Mouse (Mus musculus) urinary bladder, adult 18-20 months (tissue): ENCODE measurements around the gene Ensa.
A peak's percentile ranks its signal among the peaks of the same experiment; 100 is the strongest.
"Not testable (repeated sequence)": the region's sequence is repeated elsewhere in the genome, so short reads cannot be mapped to it uniquely, and the experiment has no call there.

Experiments used
- DNase-seq, 2 experiments: peaks; one replicate each; pipeline ENCODE4 v3.0.0; 2022; ENCODE audit warnings: low spot score in 2 of 2, mixed read lengths in 2 of 2

The Ensa gene

GRCm38 (mm10) chr3:95643097-95643496, 18.3 kb downstream of the Ensa start:
- DNase-seq, result no peak

DNA sequence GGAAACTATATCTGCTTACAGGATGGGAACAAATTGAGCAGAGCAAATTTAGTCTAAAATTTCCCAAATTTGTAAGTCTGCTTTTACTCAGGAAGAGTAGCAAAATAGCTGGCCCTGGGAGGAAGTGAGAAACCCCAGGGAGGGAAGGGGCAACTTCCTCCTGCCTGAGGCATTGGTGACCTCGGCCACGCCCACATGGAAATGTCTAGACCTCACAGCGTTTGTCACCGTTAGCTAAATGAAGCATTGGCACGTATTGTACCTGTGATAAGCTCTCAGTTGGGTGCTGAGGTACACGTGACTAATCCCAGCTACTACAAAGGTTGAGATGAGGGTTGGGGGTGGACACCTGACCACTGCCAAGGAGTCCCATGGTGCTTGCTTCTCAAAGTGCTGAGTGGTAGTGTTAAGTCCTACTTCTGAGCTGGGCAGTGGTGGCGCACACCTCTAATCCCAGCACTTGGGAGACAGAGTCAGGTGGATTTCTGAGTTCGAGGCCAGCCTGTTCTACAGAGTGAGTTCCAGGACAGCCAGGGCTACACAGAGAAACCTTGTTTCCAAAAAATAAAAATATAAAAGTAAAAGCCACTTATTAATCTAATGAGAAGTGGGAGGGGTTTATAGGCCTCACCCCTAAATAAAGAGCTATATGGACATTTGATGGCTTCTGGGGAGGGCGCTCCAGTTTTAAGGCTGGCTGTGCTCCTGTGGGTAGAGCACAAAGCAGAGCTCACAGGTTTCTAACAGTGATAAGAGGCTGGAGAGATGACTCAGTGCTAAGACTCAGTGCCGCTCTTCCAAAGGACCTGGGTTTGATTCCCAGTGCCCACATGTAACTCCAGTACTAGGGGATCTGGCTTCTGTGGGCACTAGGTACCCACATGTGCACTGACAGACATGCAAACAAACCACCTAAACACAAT, 20.8 kb downstream of the Ensa start:
- no peak for DNase-seq

GRCm38 (mm10) chr3:95648016-95648415, 23.2 kb downstream of the Ensa start:
- no peak for DNase-seq

- DNase-seq, result no peak
Observed at GRCm38 (mm10) chr3:95650276-95651032, 25.7 kb downstream of the Ensa start.

GRCm38 (mm10) chr3:95651033-95651373, 26.2 kb downstream of the Ensa start:
- DNase-seq, result no peak

DNA sequence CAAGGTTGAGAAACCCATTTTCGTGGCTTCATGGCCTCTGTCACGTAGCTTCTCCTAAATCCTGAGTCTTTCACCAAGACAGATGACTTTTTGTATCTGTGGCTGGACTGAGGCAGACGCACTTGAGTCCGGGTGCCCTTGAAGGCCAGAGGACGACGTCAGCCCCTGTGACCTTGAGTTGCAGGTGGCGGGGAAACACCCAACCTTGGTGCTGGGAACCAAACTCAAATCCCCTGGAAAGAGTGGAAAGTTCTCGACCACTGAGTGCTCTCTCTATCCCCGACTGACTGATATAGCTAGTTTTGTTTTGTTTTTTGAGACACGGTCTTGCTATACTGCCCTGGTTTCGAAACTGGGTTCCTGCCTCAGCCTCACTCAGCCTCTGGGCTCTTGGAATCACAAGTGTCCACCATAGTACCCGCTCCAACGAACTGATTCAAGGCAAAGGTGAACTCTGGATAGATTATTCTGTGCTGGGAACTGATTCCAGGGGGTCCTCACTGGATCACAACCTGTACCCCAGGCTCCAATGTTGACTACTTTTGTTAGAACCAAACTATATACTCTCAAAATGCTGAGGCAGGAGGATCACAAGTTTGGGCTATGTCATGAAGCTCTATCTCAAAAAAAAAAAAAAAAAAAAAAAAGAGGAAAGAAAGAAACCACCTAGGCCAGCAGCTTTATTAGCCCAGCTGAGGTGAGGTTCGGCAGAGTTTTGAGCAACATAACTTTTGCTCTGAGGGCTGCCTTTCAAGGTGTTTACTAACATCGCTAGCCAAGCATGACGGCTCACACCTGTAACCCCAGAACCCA, 26.8 kb downstream of the Ensa start:
- DNase-seq, result no peak

GRCm38 (mm10) chr3:95652204-95652811, 27.5 kb downstream of the Ensa start:
- DNase-seq, result no peak

DNA sequence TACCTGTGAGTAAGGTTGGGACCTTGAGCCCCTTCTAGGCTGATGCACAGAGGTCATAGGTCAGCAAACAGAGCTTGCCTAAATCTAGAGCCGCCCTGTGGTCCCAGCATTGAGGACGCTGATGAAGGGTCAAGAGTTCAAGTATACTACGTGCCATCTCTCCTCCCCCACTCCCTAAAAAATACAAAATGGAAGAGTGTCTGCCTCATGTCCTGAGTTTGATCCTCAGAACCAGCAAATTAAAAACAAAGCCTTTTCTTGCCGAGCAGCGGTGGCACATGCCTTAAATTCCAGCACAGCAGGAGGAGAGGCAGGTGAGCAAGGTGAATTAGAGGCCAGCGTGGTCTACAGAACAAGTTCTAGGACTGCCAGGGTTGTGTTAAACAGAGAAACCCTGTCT, 28.1 kb downstream of the Ensa start:
- no peak for DNase-seq

DNA sequence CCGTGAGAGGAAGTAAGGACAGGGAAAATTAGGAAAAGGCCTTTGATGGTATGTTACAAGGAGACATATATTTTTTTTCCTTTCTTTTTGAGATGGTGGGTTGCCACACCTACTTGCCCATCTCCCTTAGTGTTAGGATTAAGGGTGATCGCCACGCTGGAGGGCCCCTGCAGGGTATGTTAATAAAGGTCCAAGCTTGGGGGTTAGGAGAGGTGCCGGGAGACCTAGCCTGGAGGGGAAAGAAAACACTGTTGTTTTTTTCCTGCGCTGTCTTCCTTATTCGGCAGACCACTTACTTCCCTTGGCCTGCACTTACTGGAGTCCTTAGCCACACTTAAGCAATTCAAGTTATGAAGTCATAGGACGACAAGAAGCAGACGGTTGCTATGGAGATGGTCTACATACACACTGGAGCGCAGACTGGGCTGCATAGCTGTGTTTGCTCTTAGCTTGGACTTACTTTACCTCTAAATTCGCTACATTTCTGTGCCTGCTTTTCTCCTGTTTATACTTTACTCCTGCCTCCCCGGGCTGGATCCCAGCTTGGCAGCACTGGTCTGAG, 28.8 kb downstream of the Ensa start:
- no peak for DNase-seq

- DNase-seq, result not testable (repeated sequence)
Observed at GRCm38 (mm10) chr3:95654371-95654770, 29.6 kb downstream of the Ensa start.

- no peak for DNase-seq
Observed at GRCm38 (mm10) chr3:95655437-95655836, 30.6 kb downstream of the Ensa start.

DNA sequence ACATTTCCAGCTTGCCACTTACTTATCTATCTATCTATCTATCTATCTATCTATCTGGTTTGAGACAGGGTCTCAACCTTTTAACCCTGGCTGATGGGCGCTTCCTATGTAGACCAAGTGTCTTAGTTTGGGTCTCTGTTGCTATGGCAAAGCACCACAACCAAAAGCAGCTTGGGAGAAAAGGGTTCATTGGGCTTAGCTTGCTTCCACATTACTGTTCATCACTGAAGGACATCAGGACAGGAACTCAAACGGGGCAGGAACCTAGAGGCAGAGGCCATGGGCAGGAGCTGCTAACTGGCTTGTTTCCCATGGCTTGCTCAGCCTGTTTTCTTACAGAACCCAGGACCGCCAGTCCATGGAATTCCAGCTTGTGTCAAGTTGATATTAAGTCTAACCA, 32.3 kb downstream of the Ensa start:
- DNase-seq, result no peak

- DNase-seq, result no peak
Observed at GRCm38 (mm10) chr3:95657711-95658110, 32.9 kb downstream of the Ensa start.

- peak; percentile 91 to 95 for DNase-seq
Observed at GRCm38 (mm10) chr3:95658236-95658867, 33.6 kb downstream of the Ensa start, which contains the start of gene Mcl1. Gene Mcl1, plus strand, starts transcription at chr3:95658788.

- DNase-seq, result peak; percentile 61 to 70
Observed at GRCm38 (mm10) chr3:95658868-95659712, 34.3 kb downstream of the Ensa start.

- no peak for DNase-seq
Observed at GRCm38 (mm10) chr3:95659948-95660347, 35.2 kb downstream of the Ensa start.

GRCm38 (mm10) chr3:95660788-95661478, 36.1 kb downstream of the Ensa start:
- no peak for DNase-seq

GRCm38 (mm10) chr3:95661945-95662715, 37.3 kb downstream of the Ensa start:
- DNase-seq, result no peak
